Mouse (Mus musculus): ENCODE data around the gene Ift20.
"Not testable (repeated sequence)": the region's sequence is repeated elsewhere in the genome, so short reads cannot be mapped to it uniquely, and the experiment has no call there.

DNA sequence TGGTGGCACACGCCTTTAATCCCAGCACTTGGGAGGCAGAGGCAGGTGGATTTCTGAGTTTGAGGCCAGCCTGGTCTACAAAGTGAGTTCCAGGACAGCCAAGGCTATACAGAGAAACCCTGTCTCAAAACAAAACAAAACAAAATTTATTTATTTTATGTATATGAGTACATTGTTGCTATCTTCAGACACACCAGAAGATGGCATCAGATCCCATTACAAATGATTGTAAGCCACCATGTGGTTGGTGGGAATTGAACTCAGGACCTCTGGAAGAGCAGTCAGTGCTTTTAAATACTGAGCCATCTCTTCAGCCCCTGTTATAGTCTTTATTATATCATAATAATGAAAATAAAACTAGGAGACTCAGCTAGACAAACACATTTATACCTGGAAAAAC lies 51.5 kb downstream of the Ift20 start:
- TF ChIP-seq CTCF, POLR2A (IDR thresholded peaks at IDR 0.05; ENCODE audit: extremely low read depth, insufficient read depth, low read length): not testable (repeated sequence)
